Mouse (Mus musculus): ENCODE results near the gene Kdm4a.

GRCm38 (mm10) chr4:118157666-118158065 lies 22.2 kb downstream of the Kdm4a start:
- TF ChIP-seq MAFK (IDR thresholded peaks at IDR 0.05; ENCODE audit: insufficient replicate concordance, low read length) (no peak), CTCF (conservative IDR thresholded peaks at IDR 0.05 in 1 of 2, IDR thresholded peaks at IDR 0.05 in 1 of 2; ENCODE audit: low read depth in 2 of 2, low read length in 2 of 2) (no peak), EP300 (IDR thresholded peaks at IDR 0.05; ENCODE audit: low read length) (no peak), SIN3A (IDR thresholded peaks at IDR 0.05; ENCODE audit: low read length) (no peak), POLR2A (IDR thresholded peaks at IDR 0.05; ENCODE audit: low read depth, low read length) (no peak)
